Mouse (Mus musculus) embryonic facial prominence, embryonic 10.5 days (tissue): ENCODE measurements around the gene Rpl13a. TPM values are rescaled to one million over a fixed set of nuclear protein-coding genes. Genes with fewer than 3 reads are reported as not detected.
A peak's percentile ranks its signal among the peaks of the same experiment; 100 is the strongest.

Experiments
- DNase-seq: peaks from one replicate; pipeline ENCODE4 v3.0.0-alpha.2; 2017; ENCODE audit warnings: low spot score
- H3K27ac ChIP-seq: fragments of 300-500 bp; sonication (generic); replicated peaks from 2 replicates; pipeline ENCODE4 v1.5.1; 2016; ENCODE audit warnings: mild to moderate bottlenecking
- H3K27me3 ChIP-seq: fragments of 300-500 bp; sonication (generic); replicated peaks from 2 replicates; pipeline ENCODE4 v1.6.1; 2016; ENCODE audit warnings: low read depth, mild to moderate bottlenecking; ENCODE audit not compliant: poor library complexity, severe bottlenecking
- H3K36me3 ChIP-seq: fragments of 300-500 bp; sonication (generic); replicated peaks from 2 replicates; pipeline ENCODE4 v1.6.1; 2016; ENCODE audit warnings: mild to moderate bottlenecking, moderate library complexity
- H3K4me1 ChIP-seq: fragments of 300-500 bp; sonication (generic); 2 replicates; pipeline ENCODE4 v1.6.1; 2016
- H3K4me3 ChIP-seq: fragments of 300-500 bp; sonication (generic); 2 replicates; pipeline ENCODE4 v1.5.1; 2016; ENCODE audit warnings: mild to moderate bottlenecking, moderate library complexity
- H3K9me3 ChIP-seq: fragments of 300-500 bp; sonication (generic); 2 replicates; pipeline ENCODE4 v1.6.1; 2016; ENCODE audit warnings: mild to moderate bottlenecking
- WGBS: fragments of 180-500 bp; shearing (Covaris S2); methylation state at CpG from one replicate; pipeline ENCODE4 v1.1.7; 2016; 5-methylcytosine and 5-hydroxymethylcytosine counted together
- polyA plus RNA-seq: library from polyadenylated mRNA; unstranded; fragments of >200 nt; fragmentation: Nextera tagmentation; extraction: Ambion mirVana; gene quantifications from 2 replicates; pipeline ENCODE4 v1.2.1, GENCODE M21; 2016

Gene Rpl13a
- polyA plus RNA-seq, 1 experiment from 2014 or later = 1,273 TPM

DNA sequence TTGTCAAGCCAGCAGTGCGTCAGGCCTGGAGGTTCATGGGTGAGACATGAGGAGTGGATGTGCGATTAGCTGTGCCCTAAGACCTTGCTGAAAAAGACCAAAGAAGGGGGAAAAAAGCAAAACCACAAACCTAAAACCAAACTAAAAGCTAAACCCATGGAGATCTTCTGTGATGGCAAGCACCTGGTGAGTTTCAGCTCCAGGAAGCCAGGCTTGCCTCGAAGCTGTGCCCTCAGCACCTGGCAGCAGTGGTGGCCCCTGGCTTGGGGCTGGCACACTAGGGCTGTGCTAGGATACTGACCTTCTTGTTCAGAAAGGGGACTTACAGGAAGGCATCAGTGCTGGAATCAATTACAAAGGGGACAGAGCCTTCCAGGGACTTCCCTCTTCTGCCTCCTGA lies 12.8 kb upstream of the Rpl13a start:
- 87% methylated on average over 3 of the region's 3 CpGs for WGBS
- no peak overlapping the region for H3K27ac ChIP-seq
- H3K4me3 ChIP-seq = no peak overlapping the region
- DNase-seq = no peak
- H3K4me1 ChIP-seq = peaks cover 4% of the 10 kb centered on the region; the same call in 1 of the 2 replicates
- H3K36me3 ChIP-seq = peaks cover 52% of the 10 kb centered on the region
- H3K27me3 ChIP-seq = peaks cover 13% of the 10 kb centered on the region
- H3K9me3 ChIP-seq = no peaks in the 10 kb centered on the region

- no peaks in the 10 kb centered on the region for H3K9me3 ChIP-seq
- peaks cover 24% of the 10 kb centered on the region for H3K27me3 ChIP-seq
- no peak overlapping the region for H3K27ac ChIP-seq
- WGBS = 77% methylated on average over 8 of the region's 8 CpGs
- DNase-seq = no peak
- H3K4me1 ChIP-seq = peaks cover 13% of the 10 kb centered on the region
- no peak overlapping the region for H3K4me3 ChIP-seq
- peaks cover 40% of the 10 kb centered on the region for H3K36me3 ChIP-seq
Observed at GRCm38 (mm10) chr7:45139904-45140723, 11.6 kb upstream of the Rpl13a start.

- no peak overlapping the region for H3K27ac ChIP-seq
- 88% methylated on average over 1 of the region's 1 CpGs for WGBS
- peaks cover 24% of the 10 kb centered on the region for H3K4me1 ChIP-seq
- H3K27me3 ChIP-seq = peaks cover 33% of the 10 kb centered on the region
- peaks cover 22% of the 10 kb centered on the region for H3K36me3 ChIP-seq
- no peak overlapping the region for H3K4me3 ChIP-seq
- no peaks in the 10 kb centered on the region for H3K9me3 ChIP-seq
- DNase-seq = no peak
Observed at GRCm38 (mm10) chr7:45138403-45138802, 9.8 kb upstream of the Rpl13a start.

DNA sequence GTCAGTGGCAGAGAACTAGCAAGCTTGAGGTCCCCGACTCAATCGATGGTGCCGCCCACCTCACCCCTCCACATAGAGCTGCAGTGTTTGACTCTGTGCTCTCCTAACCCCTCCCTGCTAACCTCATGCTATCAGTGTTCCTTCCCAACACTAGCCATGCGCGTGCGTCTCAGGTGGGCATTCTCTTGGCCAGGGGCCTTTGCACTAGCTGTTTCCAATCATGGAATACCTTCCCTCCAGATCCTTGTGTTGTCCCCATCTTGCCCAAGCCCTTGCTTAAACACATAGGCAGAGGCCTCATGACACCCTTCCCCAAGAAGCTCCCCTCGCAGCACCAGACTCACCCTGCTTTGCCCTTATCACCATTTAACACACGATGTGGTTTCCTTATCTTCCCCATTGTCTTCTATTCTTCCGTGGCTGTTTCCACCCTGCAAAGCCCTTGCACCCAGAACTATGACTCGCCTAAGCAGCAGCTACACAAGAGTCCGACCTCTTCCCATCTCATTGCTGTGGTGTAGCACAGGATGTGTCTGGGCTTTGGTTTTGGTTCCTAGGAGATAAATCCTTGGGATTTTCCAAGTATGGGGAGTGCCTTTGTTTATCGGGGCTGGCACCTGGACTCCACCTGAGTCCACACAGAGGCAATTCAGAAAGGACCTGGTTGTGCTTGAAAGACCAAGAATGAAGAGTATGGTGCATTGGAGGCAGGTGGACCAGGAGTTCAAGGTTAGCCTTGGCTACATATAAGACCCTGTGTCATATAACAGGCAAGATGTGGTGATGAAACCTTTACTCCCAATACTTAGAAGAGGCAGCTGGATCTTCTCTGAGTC lies 8.8 kb upstream of the Rpl13a start:
- H3K4me1 ChIP-seq = peaks cover 24% of the 10 kb centered on the region
- H3K4me3 ChIP-seq = 0 out of 2 replicates have a peak overlapping the region, but pooled peaks have one; percentile 6
- 0 out of 2 replicates have a peak overlapping the region, but pooled peaks have one; percentile 14 for H3K27ac ChIP-seq
- 84% methylated on average over 12 of the region's 12 CpGs for WGBS
- DNase-seq = no peak
- H3K36me3 ChIP-seq = peaks cover 12% of the 10 kb centered on the region
- peaks cover 33% of the 10 kb centered on the region for H3K27me3 ChIP-seq
- H3K9me3 ChIP-seq = no peaks in the 10 kb centered on the region

- Histone ChIP-seq H3K27me3 (peaks cover 37% of the 10 kb centered on the region), H3K27ac (peak within 1 kb of the TSS; percentile 63), H3K4me1 (peaks cover 27% of the 10 kb centered on the region), H3K9me3 (no peaks in the 10 kb centered on the region), H3K4me3 (peak within 1 kb of the TSS; percentile 63), H3K36me3 (no peaks in the 10 kb centered on the region; the same call in 1 of the 2 replicates)
- DNase-seq = peak; percentile 86
- WGBS = 5% methylated on average over 29 of the region's 29 CpGs
Observed at GRCm38 (mm10) chr7:45135993-45136567, 7.5 kb upstream of the Rpl13a start, which contains the start of the genes Gm45713 and Flt3l. Gene Gm45713, minus strand, starts transcription at chr7:45136231. Gene Flt3l, minus strand, starts transcription at chr7:45136432.

DNA sequence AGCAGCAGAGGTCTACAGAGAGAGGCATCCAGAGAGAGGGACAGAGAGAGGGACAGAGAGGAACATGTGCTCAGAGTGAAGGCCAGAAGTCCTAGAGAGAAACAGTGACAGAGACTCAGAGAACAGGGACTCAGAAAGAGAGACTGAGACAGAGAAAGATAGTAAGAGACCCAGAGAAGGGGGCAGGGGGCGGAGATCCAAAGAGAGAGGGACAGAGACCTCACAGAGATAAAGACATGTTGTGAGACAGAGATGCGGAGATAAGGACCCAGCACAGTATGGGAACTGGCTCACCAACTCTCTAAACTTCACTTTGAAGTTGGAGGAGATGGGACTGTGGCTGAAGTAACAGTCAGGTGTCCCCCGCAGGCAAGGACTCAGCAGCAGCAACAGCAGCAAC lies 6.8 kb upstream of the Rpl13a start:
- no peaks in the 10 kb centered on the region for H3K9me3 ChIP-seq
- H3K4me3 ChIP-seq = peak overlapping the region; percentile 63
- H3K36me3 ChIP-seq = no peaks in the 10 kb centered on the region; the same call in 1 of the 2 replicates
- 0 out of 2 replicates have a peak overlapping the region, but pooled peaks have one; percentile 63 for H3K27ac ChIP-seq
- peaks cover 37% of the 10 kb centered on the region for H3K27me3 ChIP-seq
- 78% methylated on average over 3 of the region's 3 CpGs for WGBS
- DNase-seq = no peak
- H3K4me1 ChIP-seq = peaks cover 27% of the 10 kb centered on the region

- H3K36me3 ChIP-seq = no peaks in the 10 kb centered on the region
- no peak overlapping the region for H3K27ac ChIP-seq
- no peaks in the 10 kb centered on the region for H3K9me3 ChIP-seq
- WGBS = 5% methylated on average over 12 of the region's 12 CpGs
- peaks cover 37% of the 10 kb centered on the region for H3K27me3 ChIP-seq
- H3K4me1 ChIP-seq = peaks cover 31% of the 10 kb centered on the region
- H3K4me3 ChIP-seq = peak overlapping the region; percentile 63; the same call in 1 of the 2 replicates
- peak; percentile 48 for DNase-seq
Observed at GRCm38 (mm10) chr7:45134544-45135026, 6.0 kb upstream of the Rpl13a start.

GRCm38 (mm10) chr7:45133446-45134159 lies 5.0 kb upstream of the Rpl13a start:
- Histone ChIP-seq H3K27me3 (peaks cover 37% of the 10 kb centered on the region), H3K4me3 (no peak overlapping the region), H3K36me3 (no peaks in the 10 kb centered on the region), H3K27ac (no peak overlapping the region; the same call in 1 of the 2 replicates), H3K9me3 (no peaks in the 10 kb centered on the region), H3K4me1 (peaks cover 35% of the 10 kb centered on the region)
- 75% methylated on average over 8 of the region's 8 CpGs for WGBS
- DNase-seq = no peak

DNA sequence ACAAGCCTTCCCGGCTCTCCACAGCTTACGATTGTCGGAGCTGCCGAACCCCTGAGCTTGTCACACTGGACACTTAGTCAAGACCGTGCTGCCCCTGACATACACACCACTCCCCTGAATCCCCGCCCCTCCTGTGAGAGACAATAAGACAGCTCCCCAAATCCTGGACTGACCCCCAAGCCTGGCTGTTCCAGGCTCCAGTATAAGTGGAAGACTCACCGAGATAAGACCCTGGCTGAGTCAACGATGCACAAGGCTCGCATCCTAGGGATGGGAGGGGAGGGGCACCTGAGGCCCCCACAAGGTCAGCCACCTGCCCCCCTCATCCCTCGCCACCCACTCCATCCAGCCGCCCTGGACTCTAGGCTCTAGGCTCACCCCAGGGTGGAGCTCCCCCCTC lies 3.3 kb upstream of the Rpl13a start:
- Histone ChIP-seq H3K36me3 (peaks cover 11% of the 10 kb centered on the region), H3K27ac (0 out of 2 replicates have a peak overlapping the region, but pooled peaks have one; percentile 37), H3K4me3 (peak overlapping the region; percentile 28; the same call in 1 of the 2 replicates), H3K27me3 (peaks cover 29% of the 10 kb centered on the region), H3K4me1 (peaks cover 42% of the 10 kb centered on the region), H3K9me3 (no peaks in the 10 kb centered on the region)
- WGBS = 82% methylated on average over 11 of the region's 11 CpGs
- DNase-seq = no peak

DNA sequence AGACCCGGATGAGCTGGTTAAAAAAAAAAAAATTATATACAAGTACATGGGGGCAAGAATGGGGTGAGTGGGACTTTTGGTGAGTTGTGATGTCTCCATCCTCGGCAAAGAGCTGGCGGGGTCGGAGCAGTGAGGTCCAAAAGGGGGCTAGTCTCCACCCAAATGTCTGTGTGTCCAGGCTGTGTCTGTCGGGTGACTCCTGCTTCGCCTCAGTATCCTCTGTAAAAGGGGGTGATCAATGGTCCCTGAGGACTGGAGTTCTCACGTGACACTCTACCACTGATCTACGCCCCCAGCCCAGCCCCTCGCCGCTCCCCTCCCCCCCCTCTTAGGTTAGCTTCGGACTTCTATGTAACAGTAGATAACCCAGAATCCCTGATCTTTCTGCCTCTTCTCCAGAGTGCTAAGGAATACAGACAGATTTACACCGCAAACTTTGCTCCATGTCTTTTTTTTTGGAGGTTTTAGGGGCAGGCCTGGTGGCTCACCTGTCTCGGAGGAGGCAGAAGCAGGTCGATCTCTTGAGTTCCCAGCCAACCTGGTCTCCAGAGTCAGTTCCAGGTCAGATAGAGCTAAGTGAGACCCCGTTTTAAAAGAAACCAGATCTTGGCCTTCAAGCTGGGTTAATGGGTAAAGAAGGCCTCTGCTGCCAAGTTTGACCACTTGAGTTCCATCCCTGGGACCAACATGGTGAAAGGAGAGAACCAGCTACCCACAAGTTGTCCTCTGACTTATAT lies 1.4 kb upstream of the Rpl13a start:
- H3K27me3 ChIP-seq = peaks cover 12% of the 10 kb centered on the region
- peak overlapping the region; percentile 88 for H3K4me3 ChIP-seq
- H3K9me3 ChIP-seq = no peaks in the 10 kb centered on the region
- peak; percentile 36 for DNase-seq
- H3K4me1 ChIP-seq = peaks cover 53% of the 10 kb centered on the region
- H3K36me3 ChIP-seq = peaks cover 30% of the 10 kb centered on the region
- peak overlapping the region; percentile 100 for H3K27ac ChIP-seq
- WGBS = 56% methylated on average over 15 of the region's 15 CpGs

DNA sequence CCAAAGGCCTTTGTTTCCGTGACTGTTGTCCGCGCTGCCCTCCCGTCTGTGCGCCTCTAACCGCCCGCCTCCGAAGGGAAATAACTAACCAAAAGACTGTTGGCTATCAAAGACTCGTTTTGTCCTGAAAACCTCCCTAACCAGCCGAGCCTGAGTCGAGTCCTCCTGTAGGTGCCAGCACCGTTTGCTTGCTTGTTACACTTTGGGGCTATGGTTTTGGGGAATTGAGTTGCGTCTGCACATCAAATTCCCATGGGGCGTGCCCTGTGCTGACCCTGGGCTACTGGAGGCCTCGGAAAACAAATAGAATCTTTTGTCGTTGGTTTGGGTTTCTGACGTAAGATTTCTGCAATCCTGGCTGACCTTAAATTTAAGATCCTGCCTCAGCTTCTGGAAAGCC lies 757 bp upstream of the Rpl13a start:
- Histone ChIP-seq H3K36me3 (peaks cover 31% of the 10 kb centered on the region), H3K4me3 (peak overlapping the region; percentile 88), H3K9me3 (no peaks in the 10 kb centered on the region), H3K27ac (peak overlapping the region; percentile 100), H3K4me1 (peaks cover 53% of the 10 kb centered on the region), H3K27me3 (peaks cover 5% of the 10 kb centered on the region; the same call in 1 of the 2 replicates)
- WGBS = under 1% methylated on average over 17 of the region's 17 CpGs
- DNase-seq = peak; percentile 80
